Mouse (Mus musculus) retina, postnatal 1 day (tissue): Measurements from ENCODE around the gene Syn3.
"Not testable (repeated sequence)": the region's sequence is repeated elsewhere in the genome, so short reads cannot be mapped to it uniquely, and the experiment has no call there.

Experiments used
- DNase-seq: peaks from one replicate; pipeline ENCODE4 v3.0.0-alpha.2; 2012

The Syn3 gene

GRCm38 (mm10) chr10:86032517-86032916 is 466.2 kb downstream of the Syn3 start:
- no peak for DNase-seq

- DNase-seq = no peak
Measured at GRCm38 (mm10) chr10:86030743-86031142, 468.0 kb downstream of the Syn3 start.

- not testable (repeated sequence) for DNase-seq
Measured at GRCm38 (mm10) chr10:86026807-86027206, 471.9 kb downstream of the Syn3 start.

DNA sequence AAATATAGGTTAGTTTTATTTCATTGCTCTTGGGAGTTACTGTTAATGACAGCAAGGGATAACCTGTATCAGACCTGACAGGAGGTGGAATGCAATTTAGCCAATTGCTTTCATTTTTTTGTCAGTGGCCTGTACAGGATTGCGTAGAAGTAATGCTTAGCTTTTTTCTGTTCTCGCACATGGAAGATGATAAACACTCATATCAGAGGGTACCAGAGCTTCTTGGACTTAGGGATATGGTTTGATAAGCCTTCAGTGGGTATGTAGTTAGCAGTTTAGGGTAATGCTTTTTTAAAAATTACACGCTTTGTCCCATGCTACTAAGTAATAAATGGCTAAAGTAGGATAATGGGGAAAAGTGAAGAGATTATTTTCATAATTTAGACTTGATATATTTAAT is 472.3 kb downstream of the Syn3 start:
- DNase-seq = no peak

- DNase-seq = no peak
Measured at GRCm38 (mm10) chr10:86025906-86026305, 472.8 kb downstream of the Syn3 start.

- no peak for DNase-seq
Measured at GRCm38 (mm10) chr10:86023149-86023548, 475.5 kb downstream of the Syn3 start.

- no peak for DNase-seq
Measured at GRCm38 (mm10) chr10:86022474-86022816, 476.3 kb downstream of the Syn3 start.

DNA sequence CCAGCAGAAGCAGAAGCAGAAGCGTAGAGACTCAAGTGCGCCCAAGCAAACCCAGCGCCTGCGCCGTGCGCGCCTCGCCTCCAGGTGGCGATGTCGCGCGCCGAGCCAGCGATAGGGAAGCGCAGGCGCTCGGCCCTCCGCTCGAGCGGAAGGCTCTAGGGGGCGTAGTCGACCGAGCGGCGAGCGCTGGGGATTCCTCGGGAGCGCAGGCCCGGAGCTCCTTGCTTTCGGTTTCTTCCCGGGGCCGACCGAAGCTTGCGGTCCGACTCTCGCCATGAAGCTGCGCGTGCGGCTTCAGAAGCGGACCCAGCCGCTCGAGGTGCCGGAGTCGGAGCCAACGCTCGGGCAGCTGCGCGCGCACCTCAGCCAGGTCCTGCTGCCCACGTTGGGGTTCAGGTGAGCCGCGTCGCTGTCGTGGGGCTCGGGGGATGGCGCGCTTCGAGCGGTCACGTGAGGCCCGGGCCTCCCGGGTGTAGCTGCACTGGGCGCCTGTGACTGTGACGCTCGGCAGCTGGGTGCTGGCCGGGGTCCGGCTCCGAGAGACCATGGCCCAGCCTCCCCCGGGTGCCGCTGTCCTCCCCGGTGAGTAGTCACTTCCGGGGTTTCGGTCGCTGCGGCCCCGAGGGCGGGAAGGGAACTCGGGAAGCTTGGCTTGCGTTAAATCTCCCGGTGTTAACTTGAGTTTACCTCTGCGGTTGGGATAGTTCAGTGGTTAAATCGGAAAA is 476.8 kb downstream of the Syn3 start, which contains the start of gene Fbxo7:
Gene Fbxo7, plus strand, starts transcription at position 224 of the 725 bp plus-strand sequence.
- DNase-seq = peak; percentile 94

- DNase-seq = no peak
Measured at GRCm38 (mm10) chr10:86021408-86021748, 477.3 kb downstream of the Syn3 start.

DNA sequence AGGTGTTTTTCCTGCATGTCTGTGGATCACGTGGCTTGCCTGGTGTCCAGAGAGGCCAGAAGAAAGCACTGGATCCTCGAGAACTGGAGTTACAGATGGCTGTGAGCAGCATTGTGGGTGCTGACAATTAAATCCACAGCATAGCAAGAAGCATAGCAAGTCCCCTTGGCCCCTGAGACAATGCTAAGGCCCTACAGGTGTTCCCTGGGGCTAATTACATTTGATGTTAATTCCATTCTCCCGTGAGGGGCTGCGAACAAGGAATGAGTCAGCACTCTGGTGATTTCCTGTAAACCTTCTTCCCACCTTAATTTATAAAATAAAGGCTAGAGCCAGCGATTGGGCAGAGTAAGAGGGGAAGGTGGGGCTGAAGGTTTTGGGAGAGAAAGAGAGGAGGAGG is 479.9 kb downstream of the Syn3 start:
- DNase-seq = no peak

GRCm38 (mm10) chr10:86017781-86018180 is 480.9 kb downstream of the Syn3 start:
- no peak for DNase-seq

- DNase-seq = no peak
Measured at GRCm38 (mm10) chr10:86011781-86012180, 486.9 kb downstream of the Syn3 start, which contains the start of gene Bpifc. Gene Bpifc (minus strand): TSS chr10:86011895.

DNA sequence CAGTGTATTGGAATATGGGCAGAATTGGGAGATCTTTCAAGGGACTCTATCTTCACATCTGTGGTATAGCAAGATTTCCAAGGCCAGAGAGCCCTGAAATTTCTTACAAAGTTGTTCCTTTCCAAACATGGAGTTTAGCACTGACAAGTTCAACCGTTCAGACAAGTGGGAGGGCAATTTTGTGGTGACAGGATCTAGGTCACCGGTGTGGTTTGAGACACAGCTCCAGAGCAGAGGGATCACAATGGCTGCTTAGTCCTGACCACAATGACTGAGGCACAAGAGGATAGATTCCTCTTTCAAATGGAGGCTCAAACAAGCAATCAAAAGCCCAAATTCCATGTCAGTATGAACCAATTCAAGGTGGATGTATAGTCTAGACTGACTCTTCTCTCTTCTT is 487.5 kb downstream of the Syn3 start:
- DNase-seq = no peak

- DNase-seq = no peak
Measured at GRCm38 (mm10) chr10:86010636-86011035, 488.1 kb downstream of the Syn3 start.

GRCm38 (mm10) chr10:86009688-86010087 is 489.0 kb downstream of the Syn3 start:
- DNase-seq = no peak

DNA sequence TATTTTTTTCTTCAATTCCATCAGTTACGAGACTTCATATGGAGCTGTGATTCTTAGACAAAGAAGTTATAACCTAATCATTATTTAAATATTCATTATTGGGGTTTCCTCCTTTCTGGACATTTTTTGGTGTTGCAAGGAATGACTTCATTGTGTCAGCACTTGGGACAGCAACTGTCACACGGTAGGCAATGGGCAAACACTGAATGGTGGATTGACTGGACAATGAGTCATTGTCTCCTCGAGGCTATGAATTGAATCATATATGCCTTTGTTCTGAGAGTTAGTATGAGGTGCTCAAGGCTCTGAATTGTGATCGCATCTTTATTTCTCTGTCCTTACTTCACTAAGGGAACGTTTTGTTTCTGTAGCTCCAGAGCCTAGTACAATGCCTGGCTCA is 492.2 kb downstream of the Syn3 start:
- no peak for DNase-seq
